Mouse (Mus musculus) lung, postnatal 36 days (tissue): ENCODE measurements at regions not wholly inside any gene's neighbourhood (a gene's known extent, or its start where the extent isn't known, plus 50 kb on each side); places are given as distances from the start of the nearest gene placed in this dataset.

ENCODE experiments used
- DNase-seq: peaks from one replicate; pipeline ENCODE4 v3.0.0; 2022; ENCODE audit warnings: mixed read lengths

GRCm38 (mm10) chr13:28692587-28692986 is 260.9 kb downstream of the Sox4 start:
- peak; percentile 7 for DNase-seq

GRCm38 (mm10) chr13:28690511-28691160 is 262.9 kb downstream of the Sox4 start:
- no peak for DNase-seq

GRCm38 (mm10) chr13:28687838-28688237 is 265.7 kb downstream of the Sox4 start:
- no peak for DNase-seq

GRCm38 (mm10) chr13:28684311-28684710 is 269.2 kb downstream of the Sox4 start:
- DNase-seq: no peak

GRCm38 (mm10) chr13:28680266-28680665 is 273.2 kb downstream of the Sox4 start:
- DNase-seq: no peak

- DNase-seq: no peak
Observed at GRCm38 (mm10) chr13:28673622-28674021, 279.9 kb downstream of the Sox4 start.

GRCm38 (mm10) chr13:28671543-28671942 is 282.0 kb downstream of the Sox4 start:
- DNase-seq: no peak

- no peak for DNase-seq
Observed at GRCm38 (mm10) chr13:28669832-28670585, 283.5 kb downstream of the Sox4 start.

- no peak for DNase-seq
Observed at GRCm38 (mm10) chr13:28666832-28667231, 286.7 kb downstream of the Sox4 start.

- DNase-seq: no peak
Observed at GRCm38 (mm10) chr13:28665150-28665549, 288.4 kb downstream of the Sox4 start.

GRCm38 (mm10) chr13:28664698-28665097 is 288.8 kb downstream of the Sox4 start:
- no peak for DNase-seq

- peak; percentile 10 for DNase-seq
Observed at GRCm38 (mm10) chr13:28663950-28664681, 289.4 kb downstream of the Sox4 start.

- peak; percentile 65 for DNase-seq
Observed at GRCm38 (mm10) chr13:28663459-28663858, 290.1 kb downstream of the Sox4 start.

GRCm38 (mm10) chr13:28662316-28662752 is 291.2 kb downstream of the Sox4 start:
- DNase-seq: no peak

- no peak for DNase-seq
Observed at GRCm38 (mm10) chr13:28660151-28660550, 293.4 kb downstream of the Sox4 start.

- no peak for DNase-seq
Observed at GRCm38 (mm10) chr13:28658652-28659051, 294.9 kb downstream of the Sox4 start.

- DNase-seq: no peak
Observed at GRCm38 (mm10) chr13:28654883-28655282, 298.6 kb downstream of the Sox4 start.

GRCm38 (mm10) chr13:28653362-28653761 is 300.2 kb downstream of the Sox4 start:
- DNase-seq: no peak

- DNase-seq: peak; percentile 66
Observed at GRCm38 (mm10) chr13:28651810-28652209, 301.7 kb downstream of the Sox4 start.

- no peak for DNase-seq
Observed at GRCm38 (mm10) chr13:28645881-28646280, 307.6 kb downstream of the Sox4 start.

GRCm38 (mm10) chr13:28644846-28645574 is 308.5 kb downstream of the Sox4 start:
- DNase-seq: no peak

GRCm38 (mm10) chr13:28640826-28641225 is 312.7 kb downstream of the Sox4 start:
- DNase-seq: no peak
